Mouse (Mus musculus): ENCODE measurements around the gene Prkci. TPM values are rescaled to one million over a fixed set of nuclear protein-coding genes. Genes with fewer than 3 reads are reported as not detected.
A peak's percentile ranks its signal among the peaks of the same experiment; 100 is the strongest.

The Prkci gene
- polyA plus RNA-seq, 1 experiment from 2014 or later = 3.8 TPM

GRCm38 (mm10) chr3:30959868-30960831, 35.4 kb upstream of the Prkci start:
- Histone ChIP-seq H3K4me1 (ENCODE audit: insufficient read depth) (no peaks in the 10 kb centered on the region), H3K27me3 (ENCODE audit: insufficient read depth, low read length) (no peaks in the 10 kb centered on the region), H3K4me2 (ENCODE audit: low read depth, low read length) (no peak overlapping the region), H3K4me3 (ENCODE audit: low read depth, low read length) (no peak overlapping the region), H3K9ac (replicated peaks) (no peak overlapping the region), H3K27ac (ENCODE audit: low read depth) (no peak overlapping the region), H3K9me3 (ENCODE audit: low read length) (no peaks in the 10 kb centered on the region), H3K36me3 (replicated peaks; ENCODE audit: insufficient read depth, low read length) (peaks cover 65% of the 10 kb centered on the region)
- TF ChIP-seq CTCF (IDR thresholded peaks at IDR 0.05; ENCODE audit: low read depth) = no peak
- no peak for TF ChIP-seq EP300 (IDR thresholded peaks at IDR 0.05; ENCODE audit: low read depth)
- 80% methylated on average over 7 of the region's 7 CpGs for WGBS (ENCODE audit: insufficient replicate concordance)
- no peak for ATAC-seq
- DNase-seq = no peak

DNA sequence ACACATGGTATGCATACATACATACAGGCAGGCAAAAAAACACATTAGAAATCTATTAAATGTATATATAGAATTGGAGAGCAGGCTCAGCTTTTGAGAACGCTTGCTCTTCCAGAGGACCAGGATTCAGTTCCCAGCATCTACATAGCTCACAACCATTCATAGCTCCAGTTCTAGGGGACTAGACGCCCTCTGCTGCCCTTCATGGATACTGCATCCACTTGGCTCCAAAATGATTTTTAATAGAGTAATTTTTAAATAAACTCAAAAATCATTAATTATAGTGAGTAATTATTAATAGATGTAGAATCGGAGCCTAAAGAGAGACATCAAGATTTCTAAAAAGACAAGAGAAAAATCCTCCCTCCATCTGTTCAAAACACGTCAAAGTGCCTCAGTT, 32.4 kb upstream of the Prkci start:
- WGBS (ENCODE audit: insufficient replicate concordance) = 87% methylated on average over 4 of the region's 4 CpGs
- Histone ChIP-seq H3K27ac (ENCODE audit: low read depth) (no peak overlapping the region), H3K27me3 (ENCODE audit: insufficient read depth, low read length) (no peaks in the 10 kb centered on the region), H3K9ac (replicated peaks) (no peak overlapping the region), H3K36me3 (replicated peaks; ENCODE audit: insufficient read depth, low read length) (peaks cover 55% of the 10 kb centered on the region), H3K4me2 (ENCODE audit: low read depth, low read length) (no peak overlapping the region), H3K4me1 (ENCODE audit: insufficient read depth) (peaks cover 3% of the 10 kb centered on the region), H3K4me3 (ENCODE audit: low read depth, low read length) (no peak overlapping the region), H3K9me3 (ENCODE audit: low read length) (no peaks in the 10 kb centered on the region)
- TF ChIP-seq EP300 (IDR thresholded peaks at IDR 0.05; ENCODE audit: low read depth) (no peak), CTCF (IDR thresholded peaks at IDR 0.05; ENCODE audit: low read depth) (peak; percentile 36)
- DNase-seq = no peak
- ATAC-seq = no peak

DNA sequence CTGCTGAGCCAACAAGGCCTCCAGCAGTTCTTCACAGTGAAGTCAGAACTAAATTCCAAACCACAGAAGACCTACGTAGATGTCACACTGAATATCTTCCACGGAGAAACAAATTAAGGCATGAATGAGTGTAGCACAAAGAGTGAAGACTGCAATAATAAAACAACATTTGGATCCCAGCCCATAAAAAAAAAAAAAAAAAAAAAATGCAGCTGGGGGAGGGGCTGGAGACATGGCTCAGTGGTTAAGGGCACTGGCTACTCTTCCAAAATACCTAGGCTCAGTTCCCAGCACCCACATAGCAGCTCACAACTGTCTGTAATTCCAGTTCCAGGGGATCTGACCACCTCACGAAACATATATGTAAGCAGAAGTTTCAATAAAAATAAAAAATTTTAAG, 31.3 kb upstream of the Prkci start:
- 83% methylated on average over 3 of the region's 3 CpGs for WGBS (ENCODE audit: insufficient replicate concordance)
- peaks cover 44% of the 10 kb centered on the region for H3K36me3 ChIP-seq (replicated peaks; ENCODE audit: insufficient read depth, low read length)

DNA sequence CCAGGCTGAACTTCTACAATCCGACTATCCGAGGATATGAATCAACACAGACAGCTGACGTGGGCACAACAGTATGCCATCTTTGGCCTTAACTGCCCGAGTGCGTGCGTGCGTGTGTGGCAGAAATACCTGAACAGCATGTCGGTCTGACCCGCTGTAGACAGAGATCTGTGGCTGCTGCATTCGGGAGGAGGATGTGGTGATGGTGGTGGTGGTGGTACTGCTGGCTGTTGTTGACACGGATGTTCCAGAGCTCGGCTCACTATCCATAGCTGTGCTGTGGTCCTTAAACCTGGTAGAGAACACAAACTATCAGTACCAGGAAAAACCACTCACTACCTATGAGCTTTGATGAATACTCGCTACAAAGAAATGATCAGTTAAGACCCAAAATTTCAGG, 29.9 kb upstream of the Prkci start:
- WGBS (ENCODE audit: insufficient replicate concordance) = 90% methylated on average over 13 of the region's 13 CpGs
- Histone ChIP-seq H3K4me2 (ENCODE audit: low read depth, low read length) (no peak overlapping the region), H3K27me3 (ENCODE audit: insufficient read depth, low read length) (no peaks in the 10 kb centered on the region), H3K9ac (replicated peaks) (no peak overlapping the region), H3K27ac (ENCODE audit: low read depth) (no peak overlapping the region), H3K9me3 (ENCODE audit: low read length) (no peaks in the 10 kb centered on the region), H3K36me3 (replicated peaks; ENCODE audit: insufficient read depth, low read length) (peaks cover 34% of the 10 kb centered on the region), H3K4me3 (ENCODE audit: low read depth, low read length) (no peak overlapping the region), H3K4me1 (ENCODE audit: insufficient read depth) (peaks cover 5% of the 10 kb centered on the region)
- DNase-seq = no peak
- TF ChIP-seq EP300 (IDR thresholded peaks at IDR 0.05; ENCODE audit: low read depth) = no peak
- TF ChIP-seq CTCF (IDR thresholded peaks at IDR 0.05; ENCODE audit: low read depth) = no peak
- ATAC-seq = no peak

More for the DNA sequence above, 31.3 kb upstream of the Prkci start:
- H3K4me2 ChIP-seq (ENCODE audit: low read depth, low read length) = no peak overlapping the region
- peaks cover 5% of the 10 kb centered on the region for H3K4me1 ChIP-seq (ENCODE audit: insufficient read depth)
- no peaks in the 10 kb centered on the region for H3K9me3 ChIP-seq (ENCODE audit: low read length)
- H3K4me3 ChIP-seq (ENCODE audit: low read depth, low read length) = no peak overlapping the region
- ATAC-seq = no peak
- H3K27ac ChIP-seq (ENCODE audit: low read depth) = no peak overlapping the region
- DNase-seq = no peak
- no peak for TF ChIP-seq EP300 (IDR thresholded peaks at IDR 0.05; ENCODE audit: low read depth)
- no peak for TF ChIP-seq CTCF (IDR thresholded peaks at IDR 0.05; ENCODE audit: low read depth)
- H3K9ac ChIP-seq (replicated peaks) = no peak overlapping the region
- H3K27me3 ChIP-seq (ENCODE audit: insufficient read depth, low read length) = no peaks in the 10 kb centered on the region

DNA sequence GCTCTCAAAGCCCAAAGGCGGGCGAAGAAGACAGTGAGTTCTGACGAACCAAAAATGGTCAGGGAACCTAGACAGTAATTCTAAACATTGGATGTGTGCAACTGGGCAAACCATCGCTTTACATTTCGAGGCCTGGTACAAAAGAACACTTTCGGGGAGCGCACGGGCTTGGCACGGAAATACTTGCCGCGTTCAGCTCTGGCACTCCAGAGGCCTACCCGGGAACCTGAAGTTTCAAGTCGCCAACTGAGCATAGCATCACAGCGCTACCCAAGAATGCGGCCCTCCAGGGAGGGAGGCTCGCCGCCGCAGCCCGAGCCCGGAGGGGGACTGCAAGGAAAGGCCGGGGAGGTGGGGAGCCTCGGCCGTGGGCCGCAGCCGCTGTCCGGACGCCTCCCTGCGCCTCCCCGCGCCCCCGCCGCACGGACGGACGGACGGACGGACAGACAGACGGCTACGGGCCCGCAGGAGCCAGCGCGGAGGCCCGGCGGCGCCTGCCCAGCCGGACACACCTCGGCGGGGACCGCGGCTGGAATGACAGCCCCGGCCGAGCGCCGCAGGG, 26.9 kb upstream of the Prkci start:
- 2% methylated on average over 41 of the region's 54 CpGs for WGBS (ENCODE audit: insufficient replicate concordance)
- H3K36me3 ChIP-seq (replicated peaks; ENCODE audit: insufficient read depth, low read length) = peaks cover 19% of the 10 kb centered on the region
- TF ChIP-seq CTCF (IDR thresholded peaks at IDR 0.05; ENCODE audit: low read depth) = no peak
- no peak for TF ChIP-seq EP300 (IDR thresholded peaks at IDR 0.05; ENCODE audit: low read depth)

DNA sequence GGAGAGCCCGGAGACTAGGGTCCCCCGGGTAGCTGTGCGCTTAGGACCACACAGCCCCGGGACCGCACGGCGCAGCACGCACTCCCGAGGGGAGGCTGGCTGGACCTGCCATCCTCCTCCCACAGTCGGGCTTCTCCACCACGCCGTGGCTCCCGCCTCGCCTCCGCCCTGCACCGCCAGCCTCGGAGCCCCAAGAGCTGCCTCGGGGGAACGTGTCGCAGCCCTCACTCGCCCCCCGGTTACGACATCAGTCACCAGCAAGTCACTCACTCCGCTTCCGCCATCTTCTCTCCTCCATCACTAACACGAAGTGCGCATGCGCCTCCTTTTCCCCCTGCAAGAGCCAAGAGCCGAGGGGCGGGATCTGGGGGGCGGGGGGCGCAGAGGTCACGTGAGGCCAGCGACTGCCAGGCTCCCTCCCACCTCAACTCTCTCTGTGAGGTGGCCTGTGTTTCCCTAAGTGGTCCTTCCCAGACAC, 26.4 kb upstream of the Prkci start, which contains the start of gene Phc3:
Phc3 (minus strand) TSS at position 312 of the 478 bp plus-strand sequence.
- DNase-seq = peak; percentile 95
- peak; percentile 86 for ATAC-seq
- Histone ChIP-seq H3K27ac (ENCODE audit: low read depth) (peak within 1 kb of the TSS; percentile 77), H3K9ac (replicated peaks) (peak within 1 kb of the TSS; percentile 90), H3K9me3 (ENCODE audit: low read length) (no peaks in the 10 kb centered on the region), H3K4me2 (ENCODE audit: low read depth, low read length) (peak within 1 kb of the TSS; percentile 84), H3K4me3 (ENCODE audit: low read depth, low read length) (peak within 1 kb of the TSS; percentile 83), H3K4me1 (ENCODE audit: insufficient read depth) (peaks cover 5% of the 10 kb centered on the region), H3K36me3 (replicated peaks; ENCODE audit: insufficient read depth, low read length) (peaks cover 13% of the 10 kb centered on the region), H3K27me3 (ENCODE audit: insufficient read depth, low read length) (no peaks in the 10 kb centered on the region)
- under 1% methylated on average over 25 of the region's 34 CpGs for WGBS (ENCODE audit: insufficient replicate concordance)
- no peak for TF ChIP-seq EP300 (IDR thresholded peaks at IDR 0.05; ENCODE audit: low read depth)
- TF ChIP-seq CTCF (IDR thresholded peaks at IDR 0.05; ENCODE audit: low read depth) = no peak

More for the DNA sequence above, 26.9 kb upstream of the Prkci start:
- Histone ChIP-seq H3K4me2 (ENCODE audit: low read depth, low read length) (peak overlapping the region; percentile 84), H3K4me1 (ENCODE audit: insufficient read depth) (peaks cover 5% of the 10 kb centered on the region), H3K9ac (replicated peaks) (peak overlapping the region; percentile 90), H3K27ac (ENCODE audit: low read depth) (peak overlapping the region; percentile 77), H3K27me3 (ENCODE audit: insufficient read depth, low read length) (no peaks in the 10 kb centered on the region), H3K4me3 (ENCODE audit: low read depth, low read length) (peak overlapping the region; percentile 83), H3K9me3 (ENCODE audit: low read length) (no peaks in the 10 kb centered on the region)
- peak; percentile 67 for DNase-seq
- ATAC-seq = peak; percentile 74
